Mouse (Mus musculus) kidney, adult 9 months (tissue): Measurements from ENCODE around the gene Hkdc1.
"Not testable (repeated sequence)": the region's sequence is repeated elsewhere in the genome, so short reads cannot be mapped to it uniquely, and the experiment has no call there.

Experiments
- DNase-seq: peaks from one replicate; pipeline ENCODE4 v3.0.0; 2022

Gene Hkdc1

GRCm38 (mm10) chr10:62422255-62422654 lies at the start of gene Hkdc1:
Hkdc1 (minus strand) TSS chr10:62422491.
- peak; percentile 30 for DNase-seq

- DNase-seq: no peak
Observed at GRCm38 (mm10) chr10:62471105-62471504, 48.8 kb upstream of the Hkdc1 start.

DNA sequence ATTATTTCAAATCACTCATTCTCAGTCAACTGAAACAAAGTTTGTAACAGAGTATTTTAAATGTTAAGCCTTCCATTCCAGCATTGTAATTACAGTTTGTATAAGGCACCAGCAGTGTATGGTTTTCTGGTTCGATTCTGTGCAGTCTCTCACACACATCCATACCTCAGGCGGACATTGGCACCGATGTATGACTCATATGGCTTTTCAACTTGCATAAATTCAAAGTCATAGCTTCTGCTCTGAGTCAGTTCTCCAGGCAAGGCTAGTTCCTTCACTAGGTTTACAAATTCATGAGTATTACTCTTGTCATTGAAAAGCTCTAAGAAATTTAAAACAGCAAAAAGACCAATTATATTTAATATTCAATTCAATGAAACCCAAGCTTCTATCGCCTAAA lies 47.4 kb upstream of the Hkdc1 start:
- DNase-seq: no peak

DNA sequence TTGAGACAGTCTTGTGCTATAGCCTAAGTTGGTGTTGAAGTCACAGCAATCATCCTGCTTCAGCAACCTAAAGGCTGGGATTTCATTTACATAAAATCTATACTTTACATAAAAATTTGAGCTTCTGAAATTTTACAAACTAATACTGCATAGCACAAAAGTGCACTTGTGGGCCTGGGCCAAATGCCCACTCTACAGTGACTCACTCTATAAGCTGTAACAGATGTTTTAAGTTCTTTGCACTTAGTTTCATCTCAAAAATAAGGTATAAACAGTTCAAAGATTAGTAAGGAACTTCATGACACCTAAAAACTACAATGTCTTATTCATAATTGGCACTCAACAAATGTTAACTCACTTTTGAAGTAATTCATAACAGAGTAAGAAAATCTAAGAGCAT lies 39.0 kb upstream of the Hkdc1 start:
- DNase-seq: no peak

- not testable (repeated sequence) for DNase-seq
Observed at GRCm38 (mm10) chr10:62452001-62452400, 29.7 kb upstream of the Hkdc1 start.

DNA sequence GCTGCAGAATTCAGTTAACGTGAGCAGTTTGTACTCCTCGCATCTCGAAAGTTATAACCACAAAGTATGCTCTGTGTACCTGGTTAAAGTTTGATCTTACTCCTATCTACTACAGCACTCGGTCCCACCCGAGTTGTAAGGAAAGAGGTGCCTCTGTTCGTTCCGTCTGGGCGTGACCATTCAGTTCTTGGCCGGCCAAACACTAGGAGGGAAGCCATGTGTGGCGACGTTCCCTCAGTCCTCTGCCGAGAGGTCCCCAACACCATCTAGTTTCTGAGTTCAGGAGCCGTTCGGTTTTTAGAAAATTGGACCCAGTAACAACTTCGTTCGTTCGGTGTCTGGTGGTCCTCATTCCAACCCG lies 28.0 kb upstream of the Hkdc1 start:
- no peak for DNase-seq

DNA sequence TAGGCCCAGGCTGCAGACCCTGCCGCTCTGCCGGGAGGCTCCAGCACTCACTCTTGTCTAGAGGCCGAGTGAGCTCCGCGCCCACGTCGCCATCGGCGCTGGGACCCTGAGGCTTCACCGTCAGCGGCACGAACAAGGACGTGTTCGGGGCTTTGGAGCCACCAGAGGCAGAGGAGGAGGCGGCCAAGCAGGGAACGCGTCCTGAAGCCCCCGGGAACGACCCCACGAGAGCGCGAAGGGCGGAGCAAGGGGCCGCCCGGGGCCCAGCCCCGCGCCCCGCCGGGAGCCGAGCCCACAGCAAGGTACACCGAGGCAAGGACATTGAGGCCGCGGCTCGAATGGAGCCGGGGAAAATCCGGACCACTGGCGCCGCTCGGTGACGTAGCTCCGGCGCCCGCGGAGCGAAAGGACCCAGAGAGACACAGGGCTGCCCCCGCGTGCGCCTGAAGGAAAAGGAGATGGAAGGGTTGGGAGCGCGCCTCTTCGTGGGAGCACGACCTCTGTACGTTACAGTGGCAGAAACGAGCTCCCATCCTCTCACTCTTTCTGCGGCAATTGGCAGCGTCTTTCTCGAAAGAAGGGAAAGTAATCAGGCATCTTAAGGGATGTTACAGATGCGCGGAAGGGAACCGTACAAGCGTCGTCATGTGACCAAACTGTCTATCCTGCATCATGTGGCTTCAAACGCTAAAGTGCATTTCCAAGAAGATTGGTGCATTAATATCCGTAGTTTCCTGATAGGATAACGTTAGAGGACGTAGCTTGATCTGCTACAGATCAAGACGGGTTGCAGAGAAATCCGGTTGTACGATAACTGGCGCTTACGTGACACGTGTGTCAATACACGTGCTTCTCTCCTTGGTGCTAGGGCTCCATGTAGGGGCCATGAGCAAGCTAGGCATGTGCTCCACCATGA lies 27.3 kb upstream of the Hkdc1 start, which contains the start of the genes 4930507D05Rik and Supv3l1:
Gene 4930507D05Rik (plus strand): TSS at position 126 of the 916 bp plus-strand sequence.
Gene Supv3l1 (minus strand): TSS at position 375 of the 916 bp plus-strand sequence.
- DNase-seq: peak; percentile 92

DNA sequence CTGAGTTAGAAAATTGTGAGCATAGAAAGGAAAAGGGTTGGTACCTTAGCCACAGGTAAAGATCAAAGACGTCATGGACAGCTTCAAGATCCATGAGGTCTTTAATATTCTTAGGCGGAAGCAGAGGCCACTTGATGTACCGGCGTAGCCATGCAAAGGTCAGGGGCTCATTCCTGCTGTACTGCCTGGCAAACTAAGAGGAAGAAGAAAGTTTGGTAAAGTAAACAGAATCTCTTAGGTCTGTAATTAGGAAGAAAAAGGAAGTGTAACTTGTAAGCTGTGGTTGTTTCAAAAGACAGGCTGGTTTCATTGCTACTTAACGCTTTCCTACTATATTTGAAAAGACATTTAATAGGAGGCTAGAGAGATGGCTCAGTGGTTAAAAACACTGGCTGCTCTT lies 8.1 kb upstream of the Hkdc1 start:
- no peak for DNase-seq

DNA sequence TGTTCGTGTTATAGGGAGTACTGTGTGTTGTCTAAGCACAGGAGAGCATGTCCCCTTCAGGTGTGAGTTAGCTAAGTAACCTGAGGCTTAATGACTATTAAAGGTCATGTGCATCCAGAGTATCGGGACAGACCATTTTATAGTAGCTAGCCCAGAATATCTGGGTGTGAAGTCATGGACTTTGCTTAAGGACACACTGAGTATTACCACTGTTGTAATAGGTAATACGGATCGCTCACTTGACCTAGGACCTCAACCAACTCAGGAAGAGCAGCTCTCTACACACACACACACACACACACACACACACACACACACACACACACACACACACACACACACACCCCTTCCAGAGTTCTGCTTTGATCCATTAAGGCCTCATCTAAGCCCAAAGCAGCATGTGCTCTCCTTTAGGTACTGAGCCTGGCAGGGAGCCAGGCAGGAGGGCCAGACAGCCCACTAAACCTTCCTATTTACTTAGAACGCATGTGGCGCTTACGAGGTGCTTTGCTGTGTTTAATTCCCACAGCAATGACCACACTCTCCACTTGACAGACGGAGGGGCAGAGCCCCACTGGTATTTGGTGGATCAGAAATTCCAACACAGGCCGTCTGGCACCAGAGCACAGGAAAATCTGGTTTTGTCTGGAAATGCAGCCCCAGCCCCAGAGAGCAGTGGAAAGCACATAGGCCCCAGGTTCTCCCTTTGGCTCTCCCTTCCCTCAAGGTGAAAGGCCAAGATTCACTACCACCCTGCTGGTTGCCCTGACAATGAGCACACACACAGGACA lies 3.0 kb upstream of the Hkdc1 start:
- no peak for DNase-seq

- no peak for DNase-seq
Observed at GRCm38 (mm10) chr10:62421127-62421526, 1.2 kb downstream of the Hkdc1 start.

GRCm38 (mm10) chr10:62420399-62420798 lies 1.9 kb downstream of the Hkdc1 start:
- no peak for DNase-seq

DNA sequence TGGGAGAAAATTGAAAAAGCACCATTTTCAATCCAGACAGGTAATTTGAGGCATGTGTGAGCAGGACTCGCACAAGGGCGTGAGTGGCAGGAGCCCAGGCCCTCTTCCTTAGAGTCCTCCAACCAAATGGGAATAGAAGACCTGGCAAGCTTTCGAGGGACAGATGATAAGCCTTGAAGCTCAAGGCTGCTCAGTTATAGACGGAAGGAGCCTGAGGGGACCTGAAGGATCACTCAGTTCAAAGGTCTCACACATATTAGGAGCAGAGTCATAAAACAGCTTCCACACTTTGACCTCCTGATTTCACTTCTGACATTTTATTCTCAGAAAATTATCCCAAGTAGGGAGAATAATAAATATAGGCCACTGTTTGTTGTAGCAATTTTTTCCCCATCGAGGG lies 2.9 kb downstream of the Hkdc1 start:
- no peak for DNase-seq

GRCm38 (mm10) chr10:62418831-62419356 lies 3.4 kb downstream of the Hkdc1 start:
- DNase-seq: no peak

GRCm38 (mm10) chr10:62413606-62413982 lies 8.7 kb downstream of the Hkdc1 start:
- no peak for DNase-seq

- peak; percentile 48 for DNase-seq
Observed at GRCm38 (mm10) chr10:62412906-62413605, 9.2 kb downstream of the Hkdc1 start.

GRCm38 (mm10) chr10:62411431-62412410 lies 10.6 kb downstream of the Hkdc1 start:
- DNase-seq: no peak

- peak; percentile 67 for DNase-seq
Observed at GRCm38 (mm10) chr10:62410943-62411342, 11.3 kb downstream of the Hkdc1 start.

- DNase-seq: no peak
Observed at GRCm38 (mm10) chr10:62404901-62405300, 17.4 kb downstream of the Hkdc1 start.

DNA sequence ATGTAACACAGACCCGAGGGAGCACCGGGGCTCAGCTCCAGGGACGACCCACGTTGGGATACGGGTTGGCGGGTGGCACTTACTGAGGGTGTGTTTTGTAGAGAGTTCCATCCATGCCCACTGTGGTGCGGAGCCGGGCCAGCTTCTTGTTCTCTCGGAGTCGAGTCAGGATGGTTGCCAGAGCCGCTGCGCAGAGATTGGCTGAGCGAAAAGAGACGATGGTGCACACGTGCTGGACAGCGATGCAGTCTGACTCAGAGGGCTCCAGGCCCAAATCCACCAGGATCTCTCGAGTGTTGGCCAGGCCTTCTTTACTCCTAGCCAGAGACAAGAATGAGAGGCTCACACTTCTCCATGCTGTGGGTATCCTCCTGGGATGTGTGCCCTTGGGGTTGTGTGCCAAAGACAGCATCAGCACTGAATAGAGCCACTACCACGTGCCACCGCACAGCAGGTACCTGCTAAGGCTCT lies 20.6 kb downstream of the Hkdc1 start:
- no peak for DNase-seq

DNA sequence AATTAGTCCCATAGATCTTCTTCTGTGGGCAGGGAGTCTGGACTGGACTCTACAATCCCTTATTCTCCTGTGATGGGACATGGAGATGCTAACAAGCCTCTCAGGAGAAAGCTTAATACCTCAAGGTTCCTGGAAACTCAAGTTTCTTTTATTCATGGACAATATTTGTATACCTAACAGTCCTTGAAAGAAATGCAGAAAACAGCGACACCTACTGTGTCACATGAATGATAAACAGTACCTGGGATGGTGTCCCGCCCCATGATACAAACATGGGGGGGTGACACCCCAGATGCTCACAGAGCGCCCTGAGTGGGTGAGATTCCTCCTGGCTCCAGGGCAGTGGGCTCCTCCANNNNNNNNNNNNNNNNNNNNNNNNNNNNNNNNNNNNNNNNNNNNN lies 39.3 kb downstream of the Hkdc1 start:
- no peak for DNase-seq

- peak; percentile 8 for DNase-seq
Observed at GRCm38 (mm10) chr10:62380936-62381335, 41.4 kb downstream of the Hkdc1 start.

GRCm38 (mm10) chr10:62379808-62380207 lies 42.5 kb downstream of the Hkdc1 start, which contains the start of gene Hk1:
Hk1 (minus strand) TSS chr10:62379908.
- no peak for DNase-seq
